Mouse (Mus musculus) c-Kit-positive CD71-positive TER-119-negative erythroid progenitor cells, embryonic 14.5 days (primary cell): ENCODE measurements at regions not wholly inside any gene's neighbourhood (a gene's known extent, or its start where the extent isn't known, plus 50 kb on each side); places are given as distances from the start of the nearest gene placed in this dataset.

Source experiments
- DNase-seq: peaks from one replicate; pipeline ENCODE4 v3.0.0-alpha.2; 2013; ENCODE audit warnings: low read depth

GRCm38 (mm10) chr8:126808496-126808895 is 137.1 kb downstream of the Tomm20 start:
- DNase-seq, result no peak

- no peak for DNase-seq
Observed at GRCm38 (mm10) chr8:126807171-126807768, 138.4 kb downstream of the Tomm20 start.

- no peak for DNase-seq
Observed at GRCm38 (mm10) chr8:126806591-126806990, 139.1 kb downstream of the Tomm20 start.

GRCm38 (mm10) chr8:126806181-126806560 is 139.5 kb downstream of the Tomm20 start:
- DNase-seq, result no peak

GRCm38 (mm10) chr8:126805365-126806180 is 140.1 kb downstream of the Tomm20 start:
- DNase-seq, result no peak

- no peak for DNase-seq
Observed at GRCm38 (mm10) chr8:126804115-126804514, 141.5 kb downstream of the Tomm20 start.

- DNase-seq, result no peak
Observed at GRCm38 (mm10) chr8:126802641-126803040, 143.0 kb downstream of the Tomm20 start.

- no peak for DNase-seq
Observed at GRCm38 (mm10) chr8:126800976-126801375, 144.7 kb downstream of the Tomm20 start.

GRCm38 (mm10) chr8:126797571-126798334 is 147.9 kb downstream of the Tomm20 start:
- no peak for DNase-seq

- no peak for DNase-seq
Observed at GRCm38 (mm10) chr8:126793657-126794056, 152.0 kb downstream of the Tomm20 start.

GRCm38 (mm10) chr8:126791069-126791468 is 154.6 kb downstream of the Tomm20 start:
- no peak for DNase-seq

GRCm38 (mm10) chr8:126790214-126790613 is 155.4 kb downstream of the Tomm20 start:
- no peak for DNase-seq

GRCm38 (mm10) chr8:126789076-126789475 is 156.6 kb downstream of the Tomm20 start:
- no peak for DNase-seq

- no peak for DNase-seq
Observed at GRCm38 (mm10) chr8:126788669-126789068, 157.0 kb downstream of the Tomm20 start.

- DNase-seq, result no peak
Observed at GRCm38 (mm10) chr8:126787398-126787797, 158.2 kb downstream of the Tomm20 start.

- DNase-seq, result no peak
Observed at GRCm38 (mm10) chr8:126785211-126785610, 160.4 kb downstream of the Tomm20 start.

- no peak for DNase-seq
Observed at GRCm38 (mm10) chr8:126784604-126785003, 161.0 kb downstream of the Tomm20 start.

GRCm38 (mm10) chr8:126783703-126784440 is 161.8 kb downstream of the Tomm20 start:
- DNase-seq, result no peak

GRCm38 (mm10) chr8:126778673-126779072 is 167.0 kb downstream of the Tomm20 start:
- no peak for DNase-seq

- DNase-seq, result no peak
Observed at GRCm38 (mm10) chr8:126778131-126778530, 167.5 kb downstream of the Tomm20 start.

- peak; percentile 46 for DNase-seq
Observed at GRCm38 (mm10) chr8:126776605-126777469, 168.8 kb downstream of the Tomm20 start.
